In the genomic region with DNA sequence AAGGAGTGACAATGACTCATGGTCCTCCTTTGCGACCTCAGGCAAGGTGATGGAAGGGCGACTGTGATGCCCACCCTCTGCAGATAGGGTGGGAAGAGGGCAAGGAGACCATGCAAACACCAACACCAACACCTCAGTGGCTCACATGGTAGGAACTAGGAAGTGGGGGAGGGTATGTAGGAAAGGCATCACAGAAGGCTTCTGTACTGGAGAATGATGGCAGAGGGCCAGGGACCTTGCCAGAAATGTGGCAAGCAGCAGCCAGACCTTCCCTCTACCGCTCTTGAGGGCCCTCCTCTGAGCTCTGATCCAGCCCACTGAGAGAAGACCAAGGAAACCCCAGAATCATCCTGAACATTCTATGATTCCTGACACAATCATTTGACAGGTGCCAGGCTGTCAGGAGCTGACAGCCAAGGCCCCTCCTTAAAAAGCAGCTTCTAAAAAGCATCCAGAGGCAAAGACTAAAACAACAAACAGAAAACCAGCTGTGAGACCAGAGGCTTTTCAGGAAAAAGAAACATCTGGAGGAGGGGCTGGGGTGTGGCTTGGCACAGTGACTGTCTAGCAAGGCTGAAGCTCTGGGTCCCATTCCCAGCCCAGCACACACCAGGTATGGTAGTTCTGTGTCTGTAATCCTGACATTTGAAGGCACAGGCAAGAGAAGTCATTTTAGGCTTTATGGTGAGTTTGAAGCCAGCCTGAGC, we compare ENCODE assay signal across 8 mouse cellular contexts. TPM values are rescaled to one million over a fixed set of nuclear protein-coding genes. Genes with fewer than 3 reads are reported as not detected.
DNase-seq lines count a peak whose midpoint lies in the region; ATAC-seq and TF ChIP-seq lines count a peak whose summit lies in the region.

No protein-coding gene starts in this region.

- 0 out of 2 replicates have a peak overlapping the region, but pooled peaks have one; percentile 7 for H3K27ac ChIP-seq in neural tube, embryonic 13.5 days (replicated peaks)
- peak overlapping the region; percentile 82 for H3K27ac ChIP-seq in heart, embryonic 13.5 days (replicated peaks)
- H3K27ac ChIP-seq in lung, embryonic 16.5 days (ENCODE audit: low read length) = peak overlapping the region; percentile 67
- no peak overlapping the region for H3K27ac ChIP-seq in liver, postnatal 0 days (ENCODE audit: low read depth)

- H3K9ac ChIP-seq in neural tube, embryonic 13.5 days = no peak overlapping the region; the same call in 1 of the 2 replicates
- H3K9ac ChIP-seq in heart, embryonic 13.5 days = peak overlapping the region; percentile 58
- H3K9ac ChIP-seq in lung, embryonic 16.5 days (ENCODE audit: low read length) = no peak overlapping the region; the same call in 1 of the 2 replicates
- H3K9ac ChIP-seq in liver, postnatal 0 days (replicated peaks) = no peak overlapping the region

- H3K9me3 ChIP-seq in neural tube, embryonic 13.5 days = no peaks in the 10 kb centered on the region
- no peaks in the 10 kb centered on the region for H3K9me3 ChIP-seq in heart, embryonic 13.5 days
- H3K9me3 ChIP-seq in lung, embryonic 16.5 days (ENCODE audit: control insufficient read depth, low read length) = no peaks in the 10 kb centered on the region
- no peaks in the 10 kb centered on the region for H3K9me3 ChIP-seq in liver, postnatal 0 days (ENCODE audit: low read length)

- no peak overlapping the region for H3K4me3 ChIP-seq in neural tube, embryonic 13.5 days
- H3K4me3 ChIP-seq in heart, embryonic 13.5 days = no peak overlapping the region
- no peak overlapping the region for H3K4me3 ChIP-seq in lung, embryonic 16.5 days (ENCODE audit: low read length)
- H3K4me3 ChIP-seq in liver, postnatal 0 days (ENCODE audit: low read depth, low read length) = no peak overlapping the region

- ATAC-seq in neural tube, embryonic 13.5 days (ENCODE audit: low read depth) = no peak
- ATAC-seq in heart, embryonic 13.5 days (ENCODE audit: extremely low read depth, insufficient number of reproducible peaks, low FRiP score, low TSS enrichment) = no peak
- ATAC-seq in lung, embryonic 16.5 days (ENCODE audit: low read depth) = peak; percentile 78
- ATAC-seq in liver, postnatal 0 days = no peak

- peaks cover 28% of the 10 kb centered on the region for H3K4me1 ChIP-seq in neural tube, embryonic 13.5 days (replicated peaks)
- H3K4me1 ChIP-seq in heart, embryonic 13.5 days = peaks cover 63% of the 10 kb centered on the region
- peaks cover 31% of the 10 kb centered on the region for H3K4me1 ChIP-seq in lung, embryonic 16.5 days (replicated peaks; ENCODE audit: control insufficient read depth, insufficient read depth, low read length)
- no peaks in the 10 kb centered on the region for H3K4me1 ChIP-seq in liver, postnatal 0 days (ENCODE audit: insufficient read depth)

- DNase-seq in neural tube, embryonic 10.5 days (ENCODE audit: extremely low spot score, low spot score) = no peak
- DNase-seq in cerebellum, adult 8-10 months = peak; percentile 45
- DNase-seq in kidney, postnatal 25 days = peak; percentile 71 to 73
- no peak for DNase-seq in embryo, embryonic 11 days
- DNase-seq in liver, postnatal 0 days = no peak

- TF ChIP-seq EP300 in liver, postnatal 0 days (IDR thresholded peaks at IDR 0.05; ENCODE audit: low read depth) = no peak

- no peaks in the 10 kb centered on the region; the same call in 1 of the 2 replicates for H3K27me3 ChIP-seq in neural tube, embryonic 13.5 days
- H3K27me3 ChIP-seq in heart, embryonic 13.5 days (replicated peaks) = no peaks in the 10 kb centered on the region
- no peaks in the 10 kb centered on the region for H3K27me3 ChIP-seq in lung, embryonic 16.5 days (ENCODE audit: control insufficient read depth, insufficient read depth, low read depth, low read length)
- no peaks in the 10 kb centered on the region for H3K27me3 ChIP-seq in liver, postnatal 0 days (ENCODE audit: insufficient read depth, low read length)

- 66% methylated on average over 3 of the region's 3 CpGs for WGBS in neural tube, embryonic 13.5 days
- WGBS in heart, embryonic 13.5 days = 42% methylated on average over 3 of the region's 3 CpGs
- 30% methylated on average over 3 of the region's 3 CpGs for WGBS in lung, embryonic 16.5 days
- 45% methylated on average over 3 of the region's 3 CpGs for WGBS in liver, postnatal 0 days (ENCODE audit: insufficient replicate concordance)

- H3K4me2 ChIP-seq in neural tube, embryonic 13.5 days = no peak overlapping the region
- H3K4me2 ChIP-seq in heart, embryonic 13.5 days = no peak overlapping the region
- H3K4me2 ChIP-seq in lung, embryonic 16.5 days (ENCODE audit: low read depth, low read length) = no peak overlapping the region
- H3K4me2 ChIP-seq in liver, postnatal 0 days (ENCODE audit: low read depth, low read length) = no peak overlapping the region

- no peaks in the 10 kb centered on the region for H3K36me3 ChIP-seq in neural tube, embryonic 13.5 days
- no peaks in the 10 kb centered on the region for H3K36me3 ChIP-seq in heart, embryonic 13.5 days
- H3K36me3 ChIP-seq in lung, embryonic 16.5 days (ENCODE audit: control insufficient read depth, insufficient read depth, low read length) = no peaks in the 10 kb centered on the region
- H3K36me3 ChIP-seq in liver, postnatal 0 days (replicated peaks; ENCODE audit: insufficient read depth, low read length) = no peaks in the 10 kb centered on the region

- no peak for TF ChIP-seq CTCF in liver, postnatal 0 days (IDR thresholded peaks at IDR 0.05; ENCODE audit: low read depth)

RNA-seq across cellular contexts. Expression of a gene that starts 13.3 kb away (rescaled TPM):
- polyA plus RNA-seq in neural tube, embryonic 13.5 days (2015; fragmentation: Nextera tagmentation; extraction: Ambion mirVana) = not detected in 2 replicates
- 0.16 and 0.29 TPM in 2 replicates for polyA plus RNA-seq in heart, embryonic 13.5 days (2015; fragmentation: Nextera tagmentation; extraction: Ambion mirVana)
- 0.43 TPM in 1 of 2 replicates, not detected in the other for polyA plus RNA-seq in lung, embryonic 16.5 days (2015; fragmentation: Nextera tagmentation; extraction: Ambion mirVana)
- not detected in 2 replicates for polyA plus RNA-seq in liver, postnatal 0 days (2015; fragmentation: Nextera tagmentation; extraction: Ambion mirVana)

Comparison
In these comparisons a context has a peak if more than half of its experiments do, and no peak if none do; other contexts are left out.
1. DNase-seq: peak in cerebellum, adult 8-10 months (single experiment) and kidney, postnatal 25 days (2 of 2); none in neural tube, embryonic 10.5 days (single experiment), embryo, embryonic 11 days (single experiment) and liver, postnatal 0 days (single experiment).